Mouse (Mus musculus): ENCODE measurements at regions not wholly inside any gene's neighbourhood (a gene's known extent, or its start where the extent isn't known, plus 50 kb on each side); places are given as distances from the start of the nearest gene placed in this dataset.
"Not testable (repeated sequence)": the region's sequence is repeated elsewhere in the genome, so short reads cannot be mapped to it uniquely, and the experiment has no call there.

GRCm38 (mm10) chr1:105463819-105464614 lies 107.5 kb upstream of the Rnf152 start:
- no peak for ATAC-seq
- Histone ChIP-seq H3K4me2 (ENCODE audit: low read length) (no peak overlapping the region), H3K27ac (ENCODE audit: low read depth, low read length) (no peak overlapping the region), H3K4me1 (ENCODE audit: control insufficient read depth, insufficient read depth, low read length) (no peaks in the 10 kb centered on the region), H3K27me3 (replicated peaks; ENCODE audit: control insufficient read depth, insufficient read depth, low read length) (no peaks in the 10 kb centered on the region), H3K9me3 (replicated peaks; ENCODE audit: control insufficient read depth, low read length) (no peaks in the 10 kb centered on the region), H3K36me3 (ENCODE audit: control insufficient read depth, insufficient read depth, low read length) (no peaks in the 10 kb centered on the region), H3K9ac (ENCODE audit: low read length) (no peak overlapping the region), H3K4me3 (ENCODE audit: low read depth, low read length) (no peak overlapping the region)
- no peak for DNase-seq (ENCODE audit: low spot score)
- 81% methylated on average over 2 of the region's 2 CpGs for WGBS

- no peaks in the 10 kb centered on the region for H3K27me3 ChIP-seq (replicated peaks; ENCODE audit: control insufficient read depth, insufficient read depth, low read length)
- no peak overlapping the region for H3K4me2 ChIP-seq (ENCODE audit: low read length)
- H3K36me3 ChIP-seq (ENCODE audit: control insufficient read depth, insufficient read depth, low read length): no peaks in the 10 kb centered on the region
- no peak overlapping the region for H3K9ac ChIP-seq (ENCODE audit: low read length)
- no peak for ATAC-seq
- no peak overlapping the region for H3K27ac ChIP-seq (ENCODE audit: low read depth, low read length)
- WGBS: 70% methylated on average over 1 of the region's 1 CpGs
- no peak for DNase-seq (ENCODE audit: low spot score)
- no peaks in the 10 kb centered on the region for H3K4me1 ChIP-seq (ENCODE audit: control insufficient read depth, insufficient read depth, low read length)
- H3K9me3 ChIP-seq (replicated peaks; ENCODE audit: control insufficient read depth, low read length): no peaks in the 10 kb centered on the region
- H3K4me3 ChIP-seq (ENCODE audit: low read depth, low read length): no peak overlapping the region
These were observed 106.2 kb upstream of the Rnf152 start for GRCm38 (mm10) chr1:105462695-105463094.

GRCm38 (mm10) chr1:105455783-105456182 lies 99.3 kb upstream of the Rnf152 start:
- not testable (repeated sequence) for DNase-seq (ENCODE audit: low spot score); H3K9ac ChIP-seq (ENCODE audit: low read length); ATAC-seq; H3K36me3 ChIP-seq (ENCODE audit: control insufficient read depth, insufficient read depth, low read length); H3K4me2 ChIP-seq (ENCODE audit: low read length); H3K27me3 ChIP-seq (replicated peaks; ENCODE audit: control insufficient read depth, insufficient read depth, low read length); H3K27ac ChIP-seq (ENCODE audit: low read depth, low read length); H3K4me3 ChIP-seq (ENCODE audit: low read depth, low read length); H3K9me3 ChIP-seq (replicated peaks; ENCODE audit: control insufficient read depth, low read length); H3K4me1 ChIP-seq (ENCODE audit: control insufficient read depth, insufficient read depth, low read length)
- whole genome bisulfite sequencing: 98% methylated on average over 13 of the region's 13 CpGs

- no peak overlapping the region for H3K4me3 ChIP-seq (ENCODE audit: low read depth, low read length)
- 65% methylated on average over 1 of the region's 1 CpGs for WGBS
These were observed 98.2 kb upstream of the Rnf152 start for GRCm38 (mm10) chr1:105454687-105455086.

GRCm38 (mm10) chr1:105446212-105446611 lies 89.7 kb upstream of the Rnf152 start:
- Histone ChIP-seq H3K36me3 (ENCODE audit: control insufficient read depth, insufficient read depth, low read length) (no peaks in the 10 kb centered on the region), H3K4me2 (ENCODE audit: low read length) (no peak overlapping the region), H3K9me3 (replicated peaks; ENCODE audit: control insufficient read depth, low read length) (no peaks in the 10 kb centered on the region), H3K27ac (ENCODE audit: low read depth, low read length) (no peak overlapping the region), H3K9ac (ENCODE audit: low read length) (no peak overlapping the region), H3K4me1 (ENCODE audit: control insufficient read depth, insufficient read depth, low read length) (no peaks in the 10 kb centered on the region), H3K4me3 (ENCODE audit: low read depth, low read length) (no peak overlapping the region), H3K27me3 (replicated peaks; ENCODE audit: control insufficient read depth, insufficient read depth, low read length) (no peaks in the 10 kb centered on the region)
- ATAC-seq: no peak
- no peak for DNase-seq (ENCODE audit: low spot score)
- 100% methylated on average over 1 of the region's 1 CpGs for WGBS

More at GRCm38 (mm10) chr1:105454687-105455086, 98.2 kb upstream of the Rnf152 start:
- ATAC-seq: no peak
- no peak overlapping the region for H3K9ac ChIP-seq (ENCODE audit: low read length)
- no peak overlapping the region for H3K27ac ChIP-seq (ENCODE audit: low read depth, low read length)
- no peak overlapping the region for H3K4me2 ChIP-seq (ENCODE audit: low read length)
- H3K9me3 ChIP-seq (replicated peaks; ENCODE audit: control insufficient read depth, low read length): no peaks in the 10 kb centered on the region
- no peaks in the 10 kb centered on the region for H3K36me3 ChIP-seq (ENCODE audit: control insufficient read depth, insufficient read depth, low read length)
- H3K4me1 ChIP-seq (ENCODE audit: control insufficient read depth, insufficient read depth, low read length): no peaks in the 10 kb centered on the region
- H3K27me3 ChIP-seq (replicated peaks; ENCODE audit: control insufficient read depth, insufficient read depth, low read length): no peaks in the 10 kb centered on the region
- DNase-seq (ENCODE audit: low spot score): no peak

- no peaks in the 10 kb centered on the region for H3K27me3 ChIP-seq (replicated peaks; ENCODE audit: control insufficient read depth, insufficient read depth, low read length)
- ATAC-seq: no peak
- WGBS: 88% methylated on average over 5 of the region's 5 CpGs
These were observed 87.0 kb upstream of the Rnf152 start for GRCm38 (mm10) chr1:105443546-105443945.

GRCm38 (mm10) chr1:105440296-105440695 lies 83.8 kb upstream of the Rnf152 start:
- Histone ChIP-seq H3K9ac (ENCODE audit: low read length) (no peak overlapping the region), H3K9me3 (replicated peaks; ENCODE audit: control insufficient read depth, low read length) (no peaks in the 10 kb centered on the region), H3K27ac (ENCODE audit: low read depth, low read length) (no peak overlapping the region), H3K4me2 (ENCODE audit: low read length) (no peak overlapping the region), H3K4me3 (ENCODE audit: low read depth, low read length) (no peak overlapping the region), H3K27me3 (replicated peaks; ENCODE audit: control insufficient read depth, insufficient read depth, low read length) (no peaks in the 10 kb centered on the region), H3K36me3 (ENCODE audit: control insufficient read depth, insufficient read depth, low read length) (no peaks in the 10 kb centered on the region), H3K4me1 (ENCODE audit: control insufficient read depth, insufficient read depth, low read length) (no peaks in the 10 kb centered on the region)
- WGBS: 59% methylated on average over 3 of the region's 3 CpGs
- DNase-seq (ENCODE audit: low spot score): no peak
- ATAC-seq: no peak

More at GRCm38 (mm10) chr1:105443546-105443945, 87.0 kb upstream of the Rnf152 start:
- no peaks in the 10 kb centered on the region for H3K36me3 ChIP-seq (ENCODE audit: control insufficient read depth, insufficient read depth, low read length)
- DNase-seq (ENCODE audit: low spot score): no peak
- no peaks in the 10 kb centered on the region for H3K4me1 ChIP-seq (ENCODE audit: control insufficient read depth, insufficient read depth, low read length)
- no peak overlapping the region for H3K4me3 ChIP-seq (ENCODE audit: low read depth, low read length)
- H3K4me2 ChIP-seq (ENCODE audit: low read length): no peak overlapping the region
- H3K9ac ChIP-seq (ENCODE audit: low read length): no peak overlapping the region
- no peaks in the 10 kb centered on the region for H3K9me3 ChIP-seq (replicated peaks; ENCODE audit: control insufficient read depth, low read length)
- no peak overlapping the region for H3K27ac ChIP-seq (ENCODE audit: low read depth, low read length)

- 85% methylated on average over 8 of the region's 8 CpGs for WGBS
- no peak overlapping the region for H3K4me2 ChIP-seq (ENCODE audit: low read length)
These were observed 78.3 kb upstream of the Rnf152 start for GRCm38 (mm10) chr1:105434631-105435403.

GRCm38 (mm10) chr1:105433949-105434348 lies 77.4 kb upstream of the Rnf152 start:
- Histone ChIP-seq H3K9me3 (replicated peaks; ENCODE audit: control insufficient read depth, low read length) (no peaks in the 10 kb centered on the region), H3K27ac (ENCODE audit: low read depth, low read length) (no peak overlapping the region), H3K4me2 (ENCODE audit: low read length) (no peak overlapping the region), H3K4me3 (ENCODE audit: low read depth, low read length) (no peak overlapping the region), H3K36me3 (ENCODE audit: control insufficient read depth, insufficient read depth, low read length) (no peaks in the 10 kb centered on the region), H3K9ac (ENCODE audit: low read length) (no peak overlapping the region), H3K4me1 (ENCODE audit: control insufficient read depth, insufficient read depth, low read length) (no peaks in the 10 kb centered on the region), H3K27me3 (replicated peaks; ENCODE audit: control insufficient read depth, insufficient read depth, low read length) (no peaks in the 10 kb centered on the region)
- ATAC-seq (no peak), DNase-seq (ENCODE audit: low spot score) (no peak)
- WGBS: 80% methylated on average over 2 of the region's 2 CpGs

More at GRCm38 (mm10) chr1:105434631-105435403, 78.3 kb upstream of the Rnf152 start:
- no peak for DNase-seq (ENCODE audit: low spot score)
- no peaks in the 10 kb centered on the region for H3K27me3 ChIP-seq (replicated peaks; ENCODE audit: control insufficient read depth, insufficient read depth, low read length)
- no peaks in the 10 kb centered on the region for H3K4me1 ChIP-seq (ENCODE audit: control insufficient read depth, insufficient read depth, low read length)
- H3K9ac ChIP-seq (ENCODE audit: low read length): no peak overlapping the region
- no peaks in the 10 kb centered on the region for H3K9me3 ChIP-seq (replicated peaks; ENCODE audit: control insufficient read depth, low read length)
- no peak for ATAC-seq
- H3K4me3 ChIP-seq (ENCODE audit: low read depth, low read length): no peak overlapping the region
- H3K36me3 ChIP-seq (ENCODE audit: control insufficient read depth, insufficient read depth, low read length): no peaks in the 10 kb centered on the region
- no peak overlapping the region for H3K27ac ChIP-seq (ENCODE audit: low read depth, low read length)
